Mouse (Mus musculus): ENCODE data around the gene Rassf3. TPM values are rescaled to one million over a fixed set of nuclear protein-coding genes. Genes with fewer than 3 reads are reported as not detected.

Rassf3 gene
- total RNA-seq, 2 experiments from 2014 or later, result 39.4 to 49.7 TPM

DNA sequence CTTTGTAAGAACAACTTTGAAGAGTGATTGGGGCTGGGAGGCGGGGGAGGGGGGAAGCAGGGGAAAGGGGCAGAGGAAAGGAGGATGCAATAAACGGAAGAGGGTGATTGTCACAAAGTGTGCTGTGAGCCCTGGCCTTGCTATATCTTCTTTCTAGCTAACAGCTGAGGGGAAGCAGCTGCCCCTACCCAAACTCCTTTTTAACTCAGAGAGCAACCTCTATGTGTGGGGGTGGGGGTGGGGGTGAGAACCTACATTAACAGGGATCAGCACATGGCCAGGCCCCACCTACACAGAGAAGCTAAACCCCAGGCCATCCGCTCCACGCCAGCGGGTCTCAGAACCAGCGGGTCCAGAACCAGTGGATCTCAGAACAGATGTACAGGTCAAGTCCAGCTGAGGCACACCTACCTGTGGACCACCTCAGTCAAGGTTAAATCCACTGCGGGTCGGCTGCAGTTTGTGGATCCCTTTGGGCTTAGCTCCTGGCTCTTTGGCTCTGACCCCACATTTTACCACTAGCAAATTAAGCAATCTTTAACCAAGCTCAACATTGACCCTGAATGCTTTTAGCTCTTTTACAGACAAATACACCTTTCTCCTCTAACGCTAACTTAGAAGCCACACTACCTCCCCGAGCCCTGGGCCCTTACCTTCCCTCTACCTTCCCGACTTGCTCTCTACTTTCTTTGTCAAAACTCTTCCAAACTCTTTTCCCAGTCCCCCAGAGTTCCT, 64.3 kb downstream of the Rassf3 start:
- DNase-seq (ENCODE audit: low spot score in 2 of 2), result no peak

DNA sequence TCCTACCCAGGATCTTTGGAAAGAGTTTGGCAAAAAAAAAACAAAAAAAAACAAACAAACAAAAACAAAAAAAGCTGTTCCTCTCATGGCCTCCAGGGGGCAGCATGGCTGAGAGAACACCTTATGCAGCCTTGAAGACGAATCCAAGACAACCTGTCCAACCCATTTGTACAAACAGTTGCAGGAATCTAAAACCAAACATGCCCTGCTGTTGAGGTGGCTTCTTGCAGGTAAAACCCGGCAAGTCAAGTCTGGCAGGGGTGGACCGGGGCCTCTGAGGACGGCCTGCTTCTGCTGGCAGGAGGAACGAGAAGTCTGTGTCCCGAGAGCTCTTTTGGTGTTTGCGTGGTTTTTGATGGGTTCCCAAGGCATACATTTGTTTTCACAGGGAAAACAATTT, 66.4 kb downstream of the Rassf3 start:
- peak in 1 of 2 experiments; percentile 37 for DNase-seq (ENCODE audit: low spot score in 2 of 2)

DNA sequence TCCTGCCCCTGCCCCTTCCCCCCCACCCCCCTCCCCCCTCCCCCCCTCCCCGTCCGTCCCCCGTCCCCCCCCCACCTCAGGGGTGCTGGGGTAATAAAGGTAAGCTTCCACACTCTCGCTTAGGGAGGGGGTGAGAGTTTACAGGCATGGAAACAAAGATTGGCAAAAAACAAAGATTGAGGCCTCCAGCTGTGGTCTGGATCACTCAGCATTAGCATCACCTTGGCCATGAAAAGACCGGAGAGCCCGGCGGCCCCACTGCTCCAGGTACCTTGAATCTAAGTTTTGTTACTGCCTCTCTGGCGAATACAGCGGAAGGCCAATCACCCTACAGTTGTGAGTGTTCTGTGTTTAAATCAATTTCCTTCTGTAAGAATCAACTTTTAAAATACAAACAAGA, 72.2 kb downstream of the Rassf3 start:
- no peak for DNase-seq (ENCODE audit: low spot score in 2 of 2)

DNA sequence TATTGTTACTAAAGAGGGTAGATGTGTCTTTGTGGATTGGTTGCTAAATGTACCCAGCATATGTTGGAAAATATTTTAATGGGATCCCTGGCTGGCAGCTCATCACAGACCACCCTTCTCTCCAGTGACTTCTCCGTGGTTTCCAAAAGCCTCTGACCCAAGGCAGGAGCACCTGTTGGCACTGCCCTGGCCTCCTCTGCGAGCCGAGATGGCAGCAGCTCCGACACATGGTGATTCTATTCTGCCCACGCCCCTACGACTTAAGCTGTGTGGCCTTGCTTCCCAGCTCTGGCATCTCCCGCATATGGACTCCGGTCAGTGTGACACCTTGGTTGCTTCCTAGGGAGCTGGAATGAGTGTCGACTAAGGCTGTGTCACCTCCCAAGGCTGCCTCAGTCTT, 73.0 kb downstream of the Rassf3 start:
- no peak for DNase-seq (ENCODE audit: low spot score in 2 of 2)

DNA sequence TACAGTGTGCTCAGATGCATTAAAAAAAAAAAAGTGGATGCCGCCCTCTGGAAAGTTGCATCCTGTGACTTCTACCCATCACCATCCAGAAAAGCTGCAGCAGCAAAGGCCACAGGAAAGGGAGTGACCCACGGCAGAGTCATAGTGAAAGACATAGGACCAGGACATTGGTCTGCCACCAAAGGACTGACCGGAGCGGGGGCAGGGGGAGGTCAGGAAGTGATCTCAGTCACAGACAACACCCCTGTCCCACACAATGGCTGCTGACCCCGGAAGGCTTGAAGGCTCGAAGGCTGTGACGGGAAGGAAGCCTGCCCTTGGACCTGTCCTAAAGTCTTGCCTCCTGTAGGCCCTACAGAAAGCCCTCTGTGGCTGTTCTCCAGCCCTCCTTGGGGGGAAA, 75.1 kb downstream of the Rassf3 start:
- no peak for DNase-seq (ENCODE audit: low spot score in 2 of 2)

DNA sequence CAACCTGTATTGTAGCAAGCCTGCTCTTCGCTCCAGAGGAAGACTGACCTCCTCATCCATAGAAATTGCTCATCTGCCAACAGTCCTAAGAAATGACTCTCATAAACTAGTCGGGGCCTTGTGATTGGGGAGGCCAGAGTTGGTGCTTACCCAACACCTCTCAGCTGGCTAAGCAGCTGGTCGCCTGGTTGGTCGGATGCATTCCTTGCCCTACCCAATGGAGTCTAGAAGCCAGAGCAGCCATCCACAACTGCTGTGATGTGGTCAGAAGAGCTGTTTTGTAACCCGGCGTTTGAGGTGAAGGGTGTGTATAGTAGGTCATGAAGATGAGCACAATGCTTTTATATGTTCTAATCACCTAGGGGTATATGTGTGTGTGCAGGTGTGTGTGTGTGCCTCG, 77.5 kb downstream of the Rassf3 start:
- DNase-seq (ENCODE audit: low spot score in 2 of 2), result no peak

DNA sequence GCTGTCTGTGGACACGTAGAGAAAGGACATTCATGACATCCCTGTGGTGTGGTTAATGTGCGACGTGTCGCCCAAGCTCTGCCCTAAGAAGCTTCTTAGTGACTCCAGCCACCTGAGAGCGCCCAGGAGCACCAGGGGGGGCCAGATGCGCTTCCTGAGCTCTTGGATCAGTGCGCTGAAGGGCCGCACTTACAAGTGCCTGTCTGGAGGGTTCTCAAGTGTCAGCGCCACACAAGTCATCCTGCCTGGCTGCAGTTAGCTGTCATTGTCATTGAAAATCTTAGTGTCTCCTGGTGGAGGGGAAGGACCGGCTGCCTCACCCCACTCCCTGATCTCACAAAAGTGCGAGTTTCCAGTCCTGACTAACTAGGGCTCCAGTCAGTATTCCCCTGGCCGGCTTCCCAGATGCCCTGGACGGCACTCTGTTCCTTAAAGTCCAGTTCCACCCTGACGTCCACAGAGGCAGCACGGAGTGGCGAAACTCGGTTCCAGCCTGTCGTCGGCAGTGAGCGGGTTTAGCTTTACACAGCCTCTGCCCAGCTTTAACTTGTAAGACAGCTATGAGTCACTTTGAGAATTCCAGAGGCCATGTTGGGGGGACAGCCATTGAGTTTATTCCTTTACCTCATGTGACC, 80.5 kb downstream of the Rassf3 start:
- DNase-seq (ENCODE audit: low spot score in 2 of 2), result no peak

DNA sequence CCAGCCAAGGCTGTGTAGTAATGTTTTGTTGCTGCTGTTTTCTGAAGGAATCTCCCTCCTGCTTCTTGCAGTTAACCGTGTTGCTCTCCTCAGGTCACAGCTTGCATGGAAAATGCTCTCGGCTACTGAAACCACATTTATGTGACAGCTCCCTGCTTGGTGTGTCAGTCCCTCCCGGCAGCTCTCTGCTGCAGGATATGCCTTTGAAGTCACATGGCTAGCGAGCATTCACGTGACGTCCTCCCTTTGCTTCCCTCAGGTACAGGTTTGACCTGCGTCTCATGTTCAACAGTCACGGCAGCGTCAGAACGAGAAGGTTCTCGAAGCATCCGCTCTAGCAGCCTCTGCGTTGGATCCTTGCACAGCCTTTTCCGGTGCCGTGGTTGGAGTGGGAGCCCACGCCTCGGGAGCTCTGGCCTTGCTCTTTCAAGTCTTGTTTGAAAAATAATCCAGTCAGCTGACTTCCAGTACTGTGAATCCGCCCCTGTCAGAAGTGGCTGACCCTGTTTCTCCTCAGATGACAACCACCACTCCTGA, 81.3 kb downstream of the Rassf3 start:
- DNase-seq (ENCODE audit: low spot score in 2 of 2), result no peak

DNA sequence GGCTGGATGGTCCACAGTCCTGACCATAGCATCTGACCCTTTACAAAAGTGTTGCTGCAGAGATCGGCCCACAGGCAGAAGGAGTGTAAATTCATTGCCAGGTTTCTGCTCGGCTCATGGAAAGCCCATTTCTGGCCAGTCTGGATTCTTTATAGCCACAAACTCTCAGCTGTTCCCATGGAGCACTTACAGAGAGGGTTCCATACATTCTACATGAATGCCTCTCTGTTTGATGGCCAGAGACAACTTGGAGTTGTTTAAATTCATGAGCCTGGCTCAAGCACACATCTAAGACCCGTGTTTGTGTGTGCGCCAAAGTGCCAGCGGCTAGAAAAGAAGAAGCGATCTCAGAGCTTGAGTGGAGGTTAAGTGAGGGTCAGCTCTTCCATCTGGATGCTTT, 81.9 kb downstream of the Rassf3 start:
- no peak for DNase-seq (ENCODE audit: low spot score in 2 of 2)

DNA sequence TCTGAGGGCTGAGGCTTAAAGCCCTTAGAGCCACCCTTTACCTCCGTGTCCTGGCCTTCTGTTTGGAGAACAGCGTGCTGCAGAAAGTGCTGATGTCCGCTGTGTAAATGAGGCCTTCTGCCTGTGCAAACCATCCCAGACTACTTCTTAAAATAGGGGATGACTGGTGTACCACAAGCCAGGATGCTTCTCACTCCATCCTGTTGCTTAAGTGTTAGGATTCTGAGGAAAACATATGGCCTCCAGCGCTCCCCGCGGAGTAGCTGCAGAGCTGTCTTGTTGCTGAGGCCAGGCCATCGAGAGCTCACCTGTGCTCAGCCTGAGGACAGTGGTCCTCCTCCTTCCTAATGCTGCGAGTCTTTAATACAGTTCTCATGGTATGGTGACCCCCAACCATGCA, 84.2 kb downstream of the Rassf3 start:
- no peak for DNase-seq (ENCODE audit: low spot score in 2 of 2)

DNA sequence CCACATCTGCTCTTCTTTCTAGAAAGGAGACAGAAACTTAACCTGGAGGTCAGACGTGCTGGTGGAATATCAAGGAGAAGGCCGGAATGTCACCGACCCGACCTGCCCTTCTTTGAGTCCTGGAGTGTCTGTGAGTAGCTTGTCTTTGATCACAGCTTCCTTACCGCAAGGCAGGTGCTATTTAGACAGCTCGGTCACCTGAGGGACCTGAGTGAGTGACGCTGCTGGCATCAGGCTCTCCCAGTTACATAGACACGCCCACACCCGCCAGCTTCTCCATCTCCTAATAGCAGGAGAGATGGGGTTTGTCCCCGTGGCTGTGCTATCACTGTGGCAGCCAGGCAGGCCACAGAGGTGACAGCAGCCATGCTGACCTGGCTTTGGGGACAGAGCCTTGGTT, 85.5 kb downstream of the Rassf3 start:
- DNase-seq (ENCODE audit: low spot score in 2 of 2), result no peak

DNA sequence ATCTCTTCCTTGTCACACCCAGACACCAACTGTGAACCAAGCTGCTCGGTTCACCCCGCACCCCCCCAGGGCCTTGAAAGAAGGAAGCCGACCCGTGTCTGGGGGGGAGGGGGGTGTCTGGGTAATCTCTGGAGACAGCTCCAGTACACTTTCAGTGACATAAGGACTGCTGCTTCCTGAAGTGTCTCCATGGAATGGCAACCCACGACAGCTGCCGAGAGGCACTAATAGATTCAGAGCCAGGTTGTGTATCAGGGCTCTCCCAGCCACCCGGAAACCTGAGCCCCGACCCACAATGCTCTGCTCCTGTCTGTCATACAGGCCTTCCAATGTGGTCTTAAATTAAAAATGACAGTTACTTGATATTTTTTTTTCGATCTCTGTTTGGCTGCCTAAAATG, 89.8 kb downstream of the Rassf3 start:
- no peak for DNase-seq (ENCODE audit: low spot score in 2 of 2)

DNA sequence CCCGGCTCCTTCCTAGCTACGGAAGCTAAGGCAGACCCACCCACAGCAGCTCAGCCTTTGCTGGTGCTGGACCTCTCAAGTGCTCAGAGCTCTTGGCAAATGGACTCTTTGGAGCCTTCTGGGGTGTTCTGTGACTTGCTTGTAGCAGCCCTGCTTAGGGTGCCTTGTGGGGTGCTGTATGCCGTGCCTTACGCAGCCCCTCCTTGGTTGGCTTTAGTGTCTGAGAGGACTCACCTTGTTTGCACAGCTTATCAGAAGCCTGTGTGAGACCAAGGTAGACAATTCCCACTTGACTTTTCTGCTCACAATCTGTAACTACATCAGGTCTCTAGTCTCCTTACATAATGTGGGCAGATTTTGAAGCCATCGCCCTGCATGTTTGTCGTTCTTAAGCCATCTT, 90.5 kb downstream of the Rassf3 start:
- no peak for DNase-seq (ENCODE audit: low spot score in 2 of 2)

DNA sequence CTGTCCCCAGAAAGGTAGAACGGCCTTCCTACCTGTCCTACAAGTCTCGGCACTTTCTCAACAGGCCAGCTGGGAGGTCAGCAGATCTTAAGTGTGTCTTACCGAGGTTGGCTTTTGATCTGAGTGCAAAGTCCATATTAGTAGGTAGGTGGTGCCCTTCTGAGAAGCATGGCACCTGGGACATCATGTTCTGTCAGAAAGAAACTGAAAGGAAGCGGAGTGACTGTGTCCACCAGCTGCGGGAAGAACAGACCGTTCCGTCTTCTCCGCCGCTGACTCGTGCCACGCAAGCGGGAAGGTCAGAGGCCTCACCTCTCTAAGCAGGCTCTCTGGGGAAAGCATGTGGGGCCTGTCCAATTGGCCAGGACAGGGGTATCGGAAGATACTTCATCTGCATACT, 91.4 kb downstream of the Rassf3 start:
- DNase-seq (ENCODE audit: low spot score in 2 of 2), result no peak

DNA sequence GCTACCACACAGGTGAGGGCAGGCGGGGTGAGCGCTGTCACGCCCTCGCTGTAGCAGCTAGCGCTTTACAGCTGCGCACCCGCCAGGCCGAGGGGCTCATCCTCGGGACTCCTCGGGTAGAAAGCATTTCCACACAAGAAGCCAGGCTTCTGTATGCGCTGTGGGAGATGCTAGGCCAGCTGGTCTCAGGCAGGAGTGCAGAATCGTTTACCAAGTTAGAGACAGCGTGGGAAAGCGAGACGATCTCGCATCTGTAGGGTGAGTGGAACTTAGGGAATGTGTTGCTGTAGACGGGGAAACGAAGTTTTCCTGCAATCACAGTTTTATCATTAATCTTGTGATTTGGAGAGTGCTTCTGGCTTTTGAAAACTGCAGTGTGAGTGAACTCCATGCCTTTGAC, 94.9 kb downstream of the Rassf3 start:
- DNase-seq (ENCODE audit: low spot score in 2 of 2), result no peak

DNA sequence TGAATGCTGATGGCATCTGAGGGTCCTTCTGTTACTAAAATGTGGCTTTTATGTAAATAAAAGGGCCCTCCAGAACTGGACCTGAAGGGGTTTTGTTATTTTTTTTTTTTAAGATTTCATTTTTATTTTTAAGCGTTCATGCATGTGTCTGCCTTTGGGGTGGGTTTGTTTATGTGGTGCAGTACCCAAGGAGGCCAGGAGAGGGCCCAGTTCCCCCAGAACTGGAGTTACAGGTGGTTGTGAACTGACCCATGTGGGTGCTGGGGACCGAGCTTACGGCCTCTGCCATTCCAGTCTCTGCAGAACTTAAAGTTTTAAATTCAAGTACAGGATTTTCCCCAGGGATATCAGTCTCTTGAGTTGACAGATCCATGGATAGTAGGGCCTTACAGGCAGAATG, 96.8 kb downstream of the Rassf3 start:
- no peak for DNase-seq (ENCODE audit: low spot score in 2 of 2)

DNA sequence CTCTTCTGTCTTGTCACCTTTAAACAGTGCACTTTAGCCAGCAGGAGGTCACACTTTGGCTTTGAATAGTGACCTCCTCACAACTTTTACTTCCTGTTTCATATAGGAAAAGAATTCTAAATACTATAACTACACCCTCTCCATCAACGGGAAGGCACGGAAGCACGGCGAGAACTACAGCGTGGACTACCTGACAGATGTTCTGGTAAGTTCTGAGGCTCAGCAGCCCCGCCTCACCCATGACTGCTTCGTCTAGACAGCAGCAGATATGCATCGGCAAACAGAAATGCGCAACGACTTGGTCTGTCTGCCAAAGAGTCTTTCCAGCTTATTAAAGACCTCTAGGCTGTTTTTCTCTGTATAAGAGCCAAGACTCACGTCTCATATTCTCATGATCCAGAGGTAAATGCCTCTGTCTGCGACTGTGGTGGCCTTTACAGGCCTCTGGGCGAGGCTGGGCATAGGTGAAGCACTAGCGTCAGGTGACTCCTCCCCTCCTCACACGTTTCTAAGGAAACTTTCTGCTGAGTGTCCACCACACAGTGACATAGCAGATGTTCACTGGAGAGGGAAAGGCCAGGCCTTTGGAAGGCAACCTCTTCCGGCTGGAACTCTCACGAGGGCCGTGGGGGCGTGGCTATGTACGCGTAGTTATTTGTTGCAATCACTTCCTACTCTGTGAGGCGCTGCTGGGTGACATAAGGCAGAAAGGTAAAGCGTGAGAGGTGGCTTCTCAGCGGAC, 99.4 kb downstream of the Rassf3 start:
- DNase-seq (ENCODE audit: low spot score in 2 of 2), result no peak

DNA sequence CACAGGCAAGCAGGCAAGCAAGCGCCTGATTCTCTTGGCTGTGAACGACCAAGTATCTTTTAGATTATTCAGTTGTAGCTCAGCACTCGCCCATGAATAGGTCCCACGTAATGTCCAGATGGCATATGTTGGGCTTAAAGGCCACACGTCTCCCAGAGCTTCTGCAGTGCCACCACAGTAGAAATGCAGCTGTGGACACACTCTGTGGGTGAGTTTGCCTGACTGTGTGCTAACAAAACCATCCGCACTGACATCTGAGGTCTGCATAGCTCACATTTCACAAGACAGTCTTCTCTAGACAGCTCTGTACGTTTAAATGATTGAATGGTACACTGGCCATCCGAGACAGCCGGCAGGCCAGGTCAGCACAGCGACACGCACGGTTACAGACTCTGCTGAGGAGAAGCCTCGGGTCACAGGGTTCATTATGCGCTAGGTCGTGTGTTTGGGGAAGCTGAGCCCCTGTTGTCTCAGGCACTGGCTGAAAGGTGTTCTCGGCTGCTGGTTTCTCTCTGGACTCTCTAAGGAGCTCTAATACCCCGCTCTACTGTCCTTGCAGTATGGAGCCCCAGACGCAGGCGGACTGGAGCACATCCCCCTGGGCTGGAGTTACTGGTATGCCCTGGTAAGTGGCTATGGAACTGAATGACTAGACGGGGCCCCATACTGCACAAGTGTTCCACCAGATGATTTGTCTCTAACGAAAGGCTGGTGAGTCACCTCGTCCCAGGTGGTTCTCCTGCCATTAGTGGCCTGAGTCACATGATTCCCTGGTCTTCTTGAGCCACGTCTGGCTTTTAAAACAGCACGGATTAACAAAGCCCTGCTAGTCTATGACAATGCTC, 100.3 kb downstream of the Rassf3 start:
- DNase-seq (ENCODE audit: low spot score in 2 of 2), result no peak

DNA sequence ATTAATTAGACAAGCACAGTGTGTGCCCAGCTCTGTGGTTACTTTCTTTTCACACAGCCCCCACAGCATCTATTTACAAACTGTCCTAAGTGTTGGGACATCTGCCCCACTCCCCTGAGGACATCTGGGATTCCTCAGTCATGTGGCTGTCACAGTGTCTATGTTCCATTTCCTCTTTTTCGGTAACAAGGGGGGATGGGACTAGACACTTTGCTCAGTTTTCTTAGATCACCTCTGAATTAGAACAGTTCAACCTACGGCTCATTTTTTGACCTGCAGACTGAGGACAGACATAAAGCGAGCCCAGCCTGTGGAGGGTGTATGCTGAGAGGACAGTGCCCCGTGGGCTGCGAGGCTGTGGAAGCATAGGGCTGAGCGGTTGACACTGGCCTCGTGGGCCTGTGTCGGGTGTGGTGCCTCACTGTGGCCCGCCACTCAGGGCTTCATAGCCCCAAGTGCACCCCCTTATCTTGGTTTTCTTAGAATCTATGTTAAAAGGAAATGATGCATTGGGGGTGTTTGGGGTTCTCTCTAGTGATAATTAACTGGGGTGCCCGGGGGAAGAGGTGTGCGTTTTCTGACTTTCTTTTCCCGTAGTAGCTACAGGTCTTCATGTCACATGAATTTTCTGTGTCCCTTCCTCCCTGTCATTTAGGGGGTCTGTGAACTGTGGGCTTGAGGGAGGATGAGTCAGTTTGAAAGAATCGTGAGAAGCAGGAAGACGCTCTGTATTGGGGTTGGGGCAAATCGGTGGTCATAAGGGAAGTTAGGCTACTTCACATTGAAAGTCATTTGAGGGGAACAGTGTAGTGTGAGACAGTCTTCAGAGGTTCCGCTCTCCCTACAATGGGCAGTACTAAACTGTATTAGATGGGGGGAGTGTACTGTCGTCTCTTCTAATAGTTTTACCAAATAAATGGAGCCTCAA, 101.2 kb downstream of the Rassf3 start:
- no peak for DNase-seq (ENCODE audit: low spot score in 2 of 2)

DNA sequence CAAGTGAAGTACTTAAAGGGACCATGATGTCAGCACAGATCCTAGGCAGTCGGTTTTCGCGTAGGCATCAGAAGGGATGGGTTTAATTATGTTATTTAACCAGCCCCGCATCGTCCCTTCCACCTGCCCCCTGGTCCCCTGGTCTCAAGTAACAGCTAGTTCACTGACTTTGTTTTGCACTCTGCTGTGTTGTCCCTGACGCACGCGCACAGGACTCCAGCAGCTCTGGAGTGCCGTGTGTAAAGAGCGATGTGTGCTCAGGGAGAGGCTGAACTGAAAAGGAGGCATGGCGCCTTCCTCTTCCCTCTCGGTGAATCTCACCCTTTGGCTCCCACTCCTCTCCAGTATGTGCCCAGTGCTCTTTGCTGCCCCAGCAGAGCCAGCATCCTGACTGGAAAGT, 102.1 kb downstream of the Rassf3 start:
- no peak for DNase-seq (ENCODE audit: low spot score in 2 of 2)
